Mouse (Mus musculus): Measurements from ENCODE around the gene Mtor. TPM values are rescaled to one million over a fixed set of nuclear protein-coding genes. Genes with fewer than 3 reads are reported as not detected.

The Mtor gene
- polyA plus RNA-seq, 1 experiment: 41.1 TPM

DNA sequence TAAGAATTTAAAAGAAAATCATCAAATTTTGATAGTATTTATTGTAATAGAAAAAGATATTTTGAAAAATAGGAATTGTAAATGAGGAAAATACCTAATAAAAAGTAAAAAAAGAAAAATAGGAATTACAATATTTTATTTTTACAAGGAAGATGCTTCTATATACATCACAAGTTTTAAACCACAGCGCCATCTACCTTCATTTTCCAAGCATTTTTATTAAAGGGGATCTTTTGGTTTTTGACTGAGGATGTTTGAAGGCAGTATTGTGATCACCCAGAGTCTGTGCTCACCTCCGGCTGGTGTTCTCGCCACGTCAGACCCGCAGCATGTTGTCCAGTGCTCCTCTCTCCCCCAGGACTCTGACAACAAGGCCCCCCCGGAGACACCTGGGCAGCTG is 46.7 kb downstream of the Mtor start:
- TF ChIP-seq CTCF (IDR thresholded peaks at IDR 0.05; ENCODE audit: borderline replicate concordance, extremely low read depth, insufficient read depth, insufficient read length) (no peak), POLR2A (IDR thresholded peaks at IDR 0.05; ENCODE audit: borderline replicate concordance, extremely low read depth, insufficient read depth, insufficient read length, poor library complexity, severe bottlenecking) (no peak)
- peak; percentile 38 for DNase-seq (ENCODE audit: low read depth)

DNA sequence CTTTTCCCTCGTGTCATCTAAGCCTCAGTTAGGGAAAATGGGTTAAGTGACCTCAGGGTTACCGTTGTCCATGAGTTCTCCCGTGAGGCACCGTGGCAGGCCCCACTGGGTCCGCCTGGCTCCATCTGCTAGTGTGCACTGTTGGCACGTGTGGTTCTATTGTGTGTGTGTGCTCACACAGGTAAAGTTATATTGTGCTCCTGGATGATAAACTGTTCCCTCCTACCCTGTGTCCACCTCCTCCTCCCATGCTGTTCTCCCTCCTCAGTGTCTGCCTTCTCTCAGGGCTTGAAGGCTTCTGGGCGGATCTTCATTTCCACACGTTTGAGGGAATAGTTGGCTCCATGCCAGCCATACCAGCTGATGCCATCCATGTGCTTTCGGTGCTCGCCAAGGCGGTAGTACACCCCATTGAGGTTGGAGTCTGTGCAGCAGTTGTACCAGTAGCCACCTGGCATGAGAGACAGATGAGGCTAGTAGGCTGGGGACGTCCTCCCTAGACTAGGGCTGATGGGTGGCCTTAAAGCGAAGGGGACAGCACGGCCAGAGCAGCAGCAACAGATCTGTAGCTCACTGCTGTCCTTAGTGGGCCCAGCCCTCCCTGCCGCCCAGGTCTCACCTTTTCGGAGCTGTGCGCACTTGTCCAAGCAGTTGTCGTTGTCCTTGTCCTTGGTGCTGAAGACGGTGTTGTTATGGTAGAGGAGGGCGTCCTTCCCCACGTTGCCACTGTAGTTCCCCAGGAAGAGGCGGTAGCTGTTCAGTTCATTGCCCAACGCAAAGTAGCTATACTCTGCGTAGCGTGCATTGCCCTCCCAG is 47.7 kb downstream of the Mtor start:
- no peak for TF ChIP-seq CTCF (IDR thresholded peaks at IDR 0.05; ENCODE audit: borderline replicate concordance, extremely low read depth, insufficient read depth, insufficient read length)
- TF ChIP-seq POLR2A (IDR thresholded peaks at IDR 0.05; ENCODE audit: borderline replicate concordance, extremely low read depth, insufficient read depth, insufficient read length, poor library complexity, severe bottlenecking): no peak

DNA sequence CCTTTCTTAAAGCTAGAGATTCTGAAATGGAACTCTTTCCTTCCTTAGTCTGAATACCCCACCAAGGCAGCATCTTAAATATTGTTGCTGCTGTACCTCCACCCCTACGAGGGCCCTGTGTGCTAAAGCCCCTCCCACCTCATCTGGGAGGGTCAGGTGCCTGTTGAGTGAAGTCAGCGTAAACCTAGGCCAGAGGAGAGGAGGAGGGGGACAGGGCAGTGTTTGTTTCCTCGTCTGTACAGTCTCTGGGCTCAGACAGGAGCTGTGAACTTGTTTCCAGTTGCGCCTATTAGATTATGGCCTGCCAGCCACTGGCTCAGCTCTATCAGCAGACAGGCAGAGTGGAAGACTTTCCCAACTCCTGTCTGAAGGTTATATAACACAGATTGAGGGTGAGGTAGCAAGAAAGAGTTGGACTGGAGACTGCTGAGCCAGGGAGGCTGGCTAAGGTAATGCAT is 52.0 kb downstream of the Mtor start, which contains the start of gene Angptl7:
Angptl7 (minus strand) TSS at position 51 of the 458 bp plus-strand sequence.
- no peak for DNase-seq (ENCODE audit: low read depth)
- TF ChIP-seq CTCF (IDR thresholded peaks at IDR 0.05; ENCODE audit: borderline replicate concordance, extremely low read depth, insufficient read depth, insufficient read length) (no peak), POLR2A (IDR thresholded peaks at IDR 0.05; ENCODE audit: borderline replicate concordance, extremely low read depth, insufficient read depth, insufficient read length, poor library complexity, severe bottlenecking) (no peak)

More for the DNA sequence above, 47.7 kb downstream of the Mtor start:
- peak; percentile 93 for DNase-seq (ENCODE audit: low read depth)

DNA sequence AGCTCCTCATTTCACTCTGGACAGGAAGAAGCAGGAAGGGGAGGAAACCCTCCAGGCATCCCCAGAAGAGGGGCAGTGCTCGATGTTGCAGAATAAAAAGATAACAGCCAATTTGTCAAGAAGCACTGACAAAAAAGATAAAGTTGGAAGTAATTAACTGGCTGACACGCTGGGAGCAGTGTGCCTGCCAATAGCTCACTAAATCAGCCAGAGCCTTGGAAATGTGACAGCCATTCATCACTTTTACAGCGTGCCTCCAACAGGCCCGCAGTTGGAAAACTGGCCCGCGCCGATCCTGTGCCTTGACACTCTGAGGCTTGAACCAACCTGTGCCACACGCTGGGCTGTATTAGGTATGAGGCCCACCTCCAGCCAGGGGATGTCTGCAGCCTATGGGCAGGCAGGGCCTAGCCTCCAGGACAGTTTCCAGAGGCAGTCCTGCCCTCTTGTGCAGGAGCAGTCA is 56.1 kb downstream of the Mtor start:
- peak; percentile 86 for DNase-seq (ENCODE audit: low read depth)
- no peak for TF ChIP-seq CTCF (IDR thresholded peaks at IDR 0.05; ENCODE audit: borderline replicate concordance, extremely low read depth, insufficient read depth, insufficient read length)
- TF ChIP-seq POLR2A (IDR thresholded peaks at IDR 0.05; ENCODE audit: borderline replicate concordance, extremely low read depth, insufficient read depth, insufficient read length, poor library complexity, severe bottlenecking): no peak

DNA sequence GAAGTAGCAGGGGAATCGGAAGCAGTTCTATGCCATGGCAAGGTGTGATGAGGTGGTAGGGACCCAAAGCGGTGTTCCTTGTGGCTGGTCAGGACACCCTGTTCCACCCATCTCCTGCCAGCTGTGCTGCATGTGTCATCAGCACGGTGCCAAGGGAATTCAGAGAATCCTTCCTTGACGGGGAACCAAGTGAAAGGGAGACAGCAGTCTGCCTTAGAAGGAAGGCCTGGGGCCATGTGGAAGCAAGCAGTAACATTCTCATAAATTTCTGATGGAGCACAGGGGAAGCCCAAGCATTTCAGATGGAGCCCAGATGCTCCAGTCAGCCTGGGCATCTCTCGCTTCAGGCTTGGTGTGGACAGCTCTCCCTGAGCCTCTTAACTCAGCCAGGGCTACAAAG is 59.2 kb downstream of the Mtor start:
- TF ChIP-seq POLR2A (IDR thresholded peaks at IDR 0.05; ENCODE audit: borderline replicate concordance, extremely low read depth, insufficient read depth, insufficient read length, poor library complexity, severe bottlenecking) (no peak), CTCF (IDR thresholded peaks at IDR 0.05; ENCODE audit: borderline replicate concordance, extremely low read depth, insufficient read depth, insufficient read length) (no peak)

DNA sequence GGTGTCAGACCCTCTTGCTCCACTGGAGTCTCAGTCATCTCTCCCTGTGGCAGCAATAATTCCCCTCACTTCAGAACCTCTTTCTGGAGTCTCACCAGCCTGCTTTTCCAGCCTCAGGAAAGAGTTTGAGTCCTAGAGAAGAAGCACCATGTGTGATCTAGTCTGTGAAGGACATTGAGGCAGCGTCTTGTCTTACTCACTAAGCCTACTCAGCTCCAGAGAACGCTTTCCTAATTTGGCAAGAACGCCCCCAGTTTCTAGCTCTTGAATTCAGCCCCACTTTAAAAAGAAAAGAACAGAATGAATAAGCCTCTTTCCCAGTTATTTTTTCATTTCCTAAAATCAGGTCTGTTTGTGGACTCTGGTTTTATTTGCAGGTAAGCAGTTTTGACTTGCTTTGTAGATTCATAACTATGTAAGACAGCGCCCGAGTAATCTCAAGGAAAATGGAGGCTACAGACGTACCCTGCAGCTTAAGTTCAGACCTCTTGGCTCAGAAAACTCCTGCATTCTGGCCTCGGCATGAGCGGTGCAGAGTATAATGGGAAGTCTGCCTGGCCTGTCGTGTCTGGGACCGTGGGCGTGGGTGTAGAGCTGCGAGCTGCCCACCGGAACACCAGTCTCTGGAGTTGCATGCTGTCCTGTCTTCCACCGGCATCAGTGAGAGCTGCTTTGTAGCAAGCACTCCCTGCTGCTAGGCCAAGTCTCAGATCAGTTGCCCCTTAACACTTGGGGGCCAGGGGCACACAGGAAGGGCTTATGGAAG is 59.9 kb downstream of the Mtor start:
- TF ChIP-seq CTCF (IDR thresholded peaks at IDR 0.05; ENCODE audit: borderline replicate concordance, extremely low read depth, insufficient read depth, insufficient read length): no peak
- TF ChIP-seq POLR2A (IDR thresholded peaks at IDR 0.05; ENCODE audit: borderline replicate concordance, extremely low read depth, insufficient read depth, insufficient read length, poor library complexity, severe bottlenecking): no peak
- DNase-seq (ENCODE audit: low read depth): no peak

More for the DNA sequence above, 59.2 kb downstream of the Mtor start:
- no peak for DNase-seq (ENCODE audit: low read depth)

DNA sequence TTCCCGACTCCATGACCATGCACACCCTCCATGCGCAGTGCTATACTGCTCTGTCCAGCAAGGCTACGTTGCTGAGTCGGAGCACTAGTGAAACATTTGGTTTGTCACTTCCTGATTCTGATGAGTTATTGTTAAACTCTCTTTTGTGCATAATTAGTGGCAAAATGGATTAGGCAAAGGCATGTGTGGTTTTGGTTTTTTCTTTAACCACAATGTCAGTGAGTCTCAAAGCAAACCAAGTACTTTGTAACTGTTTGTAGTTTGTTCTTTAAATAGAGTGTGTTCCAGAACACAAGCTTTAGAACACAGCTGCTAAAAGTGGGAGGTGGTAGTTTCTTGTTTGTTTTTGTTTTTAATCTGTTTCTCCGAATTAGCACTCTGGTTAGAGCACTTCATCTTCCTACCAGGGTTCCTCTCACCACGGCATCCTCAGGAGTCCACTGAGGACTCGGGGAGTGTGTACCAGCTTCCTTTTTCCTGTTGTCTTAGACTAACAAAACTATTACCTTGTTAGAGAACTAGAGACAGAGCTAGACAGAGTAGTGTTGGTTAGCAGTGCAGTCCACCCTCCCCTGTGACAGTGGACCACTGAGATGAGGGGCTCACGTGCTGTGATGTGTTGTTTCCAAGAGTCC is 61.2 kb downstream of the Mtor start:
- TF ChIP-seq POLR2A (IDR thresholded peaks at IDR 0.05; ENCODE audit: borderline replicate concordance, extremely low read depth, insufficient read depth, insufficient read length, poor library complexity, severe bottlenecking) (no peak), CTCF (IDR thresholded peaks at IDR 0.05; ENCODE audit: borderline replicate concordance, extremely low read depth, insufficient read depth, insufficient read length) (no peak)
- no peak for DNase-seq (ENCODE audit: low read depth)

DNA sequence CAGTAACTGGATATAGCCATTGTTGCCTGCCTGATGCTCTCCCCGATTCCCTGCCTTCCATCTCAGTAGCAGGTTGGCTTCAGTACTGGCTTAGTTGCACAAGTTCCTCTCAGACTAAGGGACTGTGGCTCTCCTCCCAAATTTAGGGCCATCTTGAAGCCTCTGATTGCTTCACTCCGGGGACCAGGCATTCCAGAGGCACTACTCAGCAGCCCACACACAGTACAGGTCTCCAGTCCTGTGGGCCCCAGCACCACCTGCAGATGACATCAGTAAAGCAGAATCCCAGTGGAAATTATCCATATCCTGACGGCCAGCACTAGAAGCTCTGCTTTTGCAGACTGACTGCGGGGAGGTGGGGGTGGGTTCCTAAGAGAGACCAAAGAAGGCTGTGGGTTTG is 62.3 kb downstream of the Mtor start:
- DNase-seq (ENCODE audit: low read depth): no peak
- TF ChIP-seq CTCF (IDR thresholded peaks at IDR 0.05; ENCODE audit: borderline replicate concordance, extremely low read depth, insufficient read depth, insufficient read length) (no peak), POLR2A (IDR thresholded peaks at IDR 0.05; ENCODE audit: borderline replicate concordance, extremely low read depth, insufficient read depth, insufficient read length, poor library complexity, severe bottlenecking) (no peak)

DNA sequence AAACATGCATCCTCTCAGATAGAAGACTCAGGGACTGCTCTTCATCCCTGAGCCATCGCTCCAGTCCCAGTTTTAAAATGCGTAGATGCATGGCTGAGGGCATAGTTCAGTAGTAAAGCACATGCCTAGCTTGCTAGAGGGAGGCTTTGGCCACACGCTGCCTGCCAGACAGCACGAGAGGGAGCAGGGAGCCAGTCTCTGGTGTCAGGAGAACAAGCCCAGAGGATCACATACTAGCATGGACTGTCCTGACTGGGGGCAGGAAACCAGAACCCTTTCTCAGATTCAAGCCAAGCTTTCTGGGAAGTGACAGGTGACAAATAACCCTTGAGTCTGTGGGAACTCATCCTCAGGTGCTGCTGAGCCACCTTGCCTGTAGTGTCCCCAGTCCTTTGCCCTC is 62.9 kb downstream of the Mtor start:
- no peak for TF ChIP-seq POLR2A (IDR thresholded peaks at IDR 0.05; ENCODE audit: borderline replicate concordance, extremely low read depth, insufficient read depth, insufficient read length, poor library complexity, severe bottlenecking)
- TF ChIP-seq CTCF (IDR thresholded peaks at IDR 0.05; ENCODE audit: borderline replicate concordance, extremely low read depth, insufficient read depth, insufficient read length): no peak
- DNase-seq (ENCODE audit: low read depth): no peak

DNA sequence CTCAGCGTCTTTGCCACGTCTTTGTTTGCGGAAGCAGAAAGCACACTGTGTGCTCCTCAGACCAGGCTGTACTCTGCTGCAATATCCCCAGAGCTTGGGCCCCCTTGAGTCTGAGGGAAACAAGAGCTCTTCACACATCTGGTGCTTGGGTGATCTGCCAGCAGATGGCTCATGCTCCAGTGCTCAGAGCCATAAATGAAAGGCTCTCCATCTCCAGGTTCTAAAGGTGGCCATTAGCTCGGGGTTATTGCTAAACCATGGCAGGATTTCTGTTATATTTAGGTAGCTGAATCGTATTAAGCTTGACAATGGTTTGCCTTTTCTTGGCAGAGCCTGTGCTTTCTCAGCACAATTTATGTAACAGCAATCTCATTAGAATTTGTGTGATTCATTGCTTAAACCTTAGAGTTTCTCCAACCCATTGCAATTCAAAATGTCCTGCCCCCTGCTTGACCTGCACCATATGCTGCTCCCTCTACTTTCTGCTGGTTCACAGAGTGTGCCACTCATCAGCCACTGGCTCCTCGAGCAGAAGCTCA is 64.7 kb downstream of the Mtor start:
- TF ChIP-seq POLR2A (IDR thresholded peaks at IDR 0.05; ENCODE audit: borderline replicate concordance, extremely low read depth, insufficient read depth, insufficient read length, poor library complexity, severe bottlenecking): no peak
- TF ChIP-seq CTCF (IDR thresholded peaks at IDR 0.05; ENCODE audit: borderline replicate concordance, extremely low read depth, insufficient read depth, insufficient read length): no peak
- DNase-seq (ENCODE audit: low read depth): peak; percentile 57

DNA sequence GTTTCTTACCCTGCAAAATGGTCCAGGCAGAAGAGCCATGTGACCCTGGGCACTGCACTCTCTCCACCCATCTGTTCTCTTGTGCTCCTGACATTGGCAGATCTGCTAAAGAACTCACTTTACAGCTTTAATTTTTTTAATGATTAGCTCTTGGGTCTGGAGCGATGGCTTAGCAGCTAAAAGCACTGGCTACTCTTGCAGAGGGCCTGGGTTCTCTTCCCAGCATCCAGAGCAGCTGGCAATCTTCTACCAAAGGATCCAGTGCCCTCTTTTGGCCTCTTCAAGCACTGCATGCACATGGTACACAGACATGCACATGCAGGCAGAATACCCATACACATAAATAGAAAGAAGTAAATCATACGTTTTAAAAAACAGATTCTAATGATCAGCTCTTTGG is 66.9 kb downstream of the Mtor start:
- no peak for TF ChIP-seq POLR2A (IDR thresholded peaks at IDR 0.05; ENCODE audit: borderline replicate concordance, extremely low read depth, insufficient read depth, insufficient read length, poor library complexity, severe bottlenecking)
- TF ChIP-seq CTCF (IDR thresholded peaks at IDR 0.05; ENCODE audit: borderline replicate concordance, extremely low read depth, insufficient read depth, insufficient read length): peak; percentile 34; the same call in 1 of the 2 replicates
- peak; percentile 11 for DNase-seq (ENCODE audit: low read depth)

Measured in brain, embryonic 14.5 days (tissue).